Mouse (Mus musculus) cerebellum, adult (tissue): Measurements from ENCODE around the gene Cox8c.

Experiments used
- ATAC-seq: cut with Nextera tagmentation; 2 replicates; pipeline ENCODE4 v1.9.2; 2017; ENCODE audit warnings: mild to moderate bottlenecking, moderate library complexity, mixed read lengths; ENCODE audit not compliant: insufficient number of reproducible peaks, low FRiP score, low TSS enrichment

The Cox8c gene

GRCm38 (mm10) chr12:102899091-102899490 is at the start of gene Cox8c:
Gene Cox8c (plus strand): TSS chr12:102899316.
- no peak for ATAC-seq

GRCm38 (mm10) chr12:102860806-102861205 is 38.3 kb upstream of the Cox8c start:
- ATAC-seq = no peak

GRCm38 (mm10) chr12:102869802-102870201 is 29.3 kb upstream of the Cox8c start:
- ATAC-seq = no peak

GRCm38 (mm10) chr12:102870527-102870926 is 28.6 kb upstream of the Cox8c start:
- no peak for ATAC-seq

GRCm38 (mm10) chr12:102877301-102878030 is 21.6 kb upstream of the Cox8c start:
- ATAC-seq = peak; percentile 14

- peak; percentile 91 for ATAC-seq
Observed at GRCm38 (mm10) chr12:102878031-102878823, 20.9 kb upstream of the Cox8c start, which contains the start of gene Btbd7. Gene Btbd7 (minus strand): TSS chr12:102878471.

GRCm38 (mm10) chr12:102878901-102879300 is 20.2 kb upstream of the Cox8c start:
- ATAC-seq = no peak

GRCm38 (mm10) chr12:102885735-102886134 is 13.4 kb upstream of the Cox8c start:
- peak; percentile 76 for ATAC-seq

- ATAC-seq = no peak
Observed at GRCm38 (mm10) chr12:102887366-102887765, 11.8 kb upstream of the Cox8c start.

- ATAC-seq = no peak
Observed at GRCm38 (mm10) chr12:102888568-102888967, 10.5 kb upstream of the Cox8c start.

GRCm38 (mm10) chr12:102908191-102908590 is 9.1 kb downstream of the Cox8c start:
- peak; percentile 97 for ATAC-seq

- no peak for ATAC-seq
Observed at GRCm38 (mm10) chr12:102916073-102916472, 17.0 kb downstream of the Cox8c start.

GRCm38 (mm10) chr12:102929764-102930163 is 30.6 kb downstream of the Cox8c start:
- ATAC-seq = no peak

GRCm38 (mm10) chr12:102930335-102930734 is 31.2 kb downstream of the Cox8c start:
- ATAC-seq = no peak

- ATAC-seq = no peak
Observed at GRCm38 (mm10) chr12:102930789-102931188, 31.7 kb downstream of the Cox8c start.

- ATAC-seq = no peak
Observed at GRCm38 (mm10) chr12:102935892-102936291, 36.8 kb downstream of the Cox8c start.

- ATAC-seq = no peak
Observed at GRCm38 (mm10) chr12:102945571-102945970, 46.5 kb downstream of the Cox8c start.

GRCm38 (mm10) chr12:102947826-102948225 is 48.7 kb downstream of the Cox8c start:
- no peak for ATAC-seq

GRCm38 (mm10) chr12:102948778-102949394 is 49.8 kb downstream of the Cox8c start, which contains the start of gene Unc79:
Gene Unc79 (plus strand): TSS chr12:102948859.
- ATAC-seq = peak; percentile 87

- peak; percentile 50 for ATAC-seq
Observed at GRCm38 (mm10) chr12:102949395-102950208, 50.5 kb downstream of the Cox8c start.
